Mouse (Mus musculus) spleen, postnatal 14 days (tissue): Measurements from ENCODE around the gene Efna4.

Experiments used
- DNase-seq, 2 experiments: peaks; one replicate each; pipeline ENCODE4 v3.0.0; 2021 to 2022; ENCODE audit warnings: low spot score in 2 of 2

Gene Efna4

DNA sequence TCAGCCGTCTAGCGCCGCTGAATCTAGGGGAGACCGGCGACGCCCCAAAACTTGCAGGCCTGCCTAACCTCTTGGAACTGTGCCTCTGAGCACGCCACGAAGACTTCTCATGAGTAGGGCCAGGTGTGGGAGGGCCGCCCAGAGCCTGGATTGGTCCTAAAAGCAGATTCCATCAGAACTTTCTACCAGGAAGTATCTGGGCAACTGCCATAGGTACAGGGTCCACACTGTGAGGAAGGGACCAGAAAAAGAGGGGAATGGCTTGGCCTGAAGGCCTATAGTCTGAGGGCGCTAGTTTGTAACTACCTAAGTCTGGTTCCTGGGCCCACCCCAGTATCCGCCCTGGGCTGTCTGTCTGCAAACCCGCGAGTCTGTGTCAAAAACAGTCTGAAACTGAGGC, 6.3 kb downstream of the Efna4 start:
- DNase-seq: no peak

- no peak for DNase-seq
Observed at GRCm38 (mm10) chr3:89330948-89331347, 6.9 kb downstream of the Efna4 start.

DNA sequence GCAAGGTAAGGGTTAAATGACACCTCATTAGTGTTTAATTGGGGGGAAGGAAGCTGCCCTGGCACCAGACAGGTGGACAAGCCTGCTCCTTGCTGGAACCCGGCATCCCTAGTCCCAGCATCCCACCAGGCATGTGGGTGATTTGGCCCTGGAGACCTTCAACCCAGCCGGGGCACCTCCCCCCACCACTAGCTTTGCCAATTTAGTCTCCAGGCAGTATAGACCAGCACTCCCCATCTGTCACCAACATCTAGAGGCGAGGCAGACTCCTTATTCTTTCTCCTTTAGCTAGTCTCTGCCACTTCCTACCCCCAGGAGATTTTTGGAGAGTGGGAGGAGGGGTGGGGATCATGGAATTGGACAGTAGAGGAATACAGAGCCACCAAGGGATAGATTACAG, 7.5 kb downstream of the Efna4 start:
- no peak for DNase-seq

DNA sequence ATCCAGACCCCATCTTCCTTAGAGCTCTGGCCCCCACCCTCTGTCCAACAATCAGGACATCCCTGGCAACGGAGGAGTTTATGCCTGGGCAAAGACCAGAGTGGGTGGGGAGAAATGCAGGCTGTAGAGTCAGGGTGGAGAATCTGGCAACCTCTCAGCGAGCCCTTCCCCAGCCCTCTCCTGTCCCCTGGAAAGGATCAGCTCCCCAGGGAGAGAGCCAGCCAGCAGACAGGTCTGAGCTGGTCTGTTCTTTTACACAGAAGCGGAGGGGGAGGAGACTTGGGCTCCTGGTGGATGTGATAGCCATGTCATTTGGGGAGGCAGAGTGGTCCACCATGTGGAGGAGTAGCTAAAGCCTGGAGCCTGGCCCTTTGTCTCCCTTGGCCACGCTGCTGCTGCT, 9.2 kb downstream of the Efna4 start:
- no peak for DNase-seq

GRCm38 (mm10) chr3:89327371-89327870, 10.4 kb downstream of the Efna4 start:
- no peak for DNase-seq

- no peak for DNase-seq
Observed at GRCm38 (mm10) chr3:89325882-89326281, 11.9 kb downstream of the Efna4 start.

- peak in 1 of 2 experiments; percentile 22 for DNase-seq
Observed at GRCm38 (mm10) chr3:89322514-89323165, 15.2 kb downstream of the Efna4 start, which contains the start of gene Efna3. Efna3 (minus strand) TSS chr3:89322965.

DNA sequence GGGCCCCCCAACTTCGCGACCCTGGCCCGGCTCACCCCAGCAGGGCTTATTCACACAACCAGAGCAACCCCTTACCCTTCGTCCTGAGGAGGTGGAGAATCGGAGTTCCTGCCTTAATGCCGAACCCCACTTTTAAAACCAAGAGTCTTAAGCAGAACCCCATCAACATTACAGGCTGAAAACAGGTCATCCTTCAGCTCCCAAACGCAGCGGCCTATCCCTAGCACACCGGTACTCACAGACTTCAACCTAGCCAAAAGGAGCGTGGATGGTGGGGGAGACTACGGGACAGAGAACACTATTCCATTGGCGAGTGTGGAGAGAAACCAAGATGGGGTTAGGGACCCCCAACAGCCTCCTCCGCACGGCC, 15.7 kb downstream of the Efna4 start:
- DNase-seq: no peak

GRCm38 (mm10) chr3:89321183-89322130, 16.4 kb downstream of the Efna4 start:
- no peak for DNase-seq

DNA sequence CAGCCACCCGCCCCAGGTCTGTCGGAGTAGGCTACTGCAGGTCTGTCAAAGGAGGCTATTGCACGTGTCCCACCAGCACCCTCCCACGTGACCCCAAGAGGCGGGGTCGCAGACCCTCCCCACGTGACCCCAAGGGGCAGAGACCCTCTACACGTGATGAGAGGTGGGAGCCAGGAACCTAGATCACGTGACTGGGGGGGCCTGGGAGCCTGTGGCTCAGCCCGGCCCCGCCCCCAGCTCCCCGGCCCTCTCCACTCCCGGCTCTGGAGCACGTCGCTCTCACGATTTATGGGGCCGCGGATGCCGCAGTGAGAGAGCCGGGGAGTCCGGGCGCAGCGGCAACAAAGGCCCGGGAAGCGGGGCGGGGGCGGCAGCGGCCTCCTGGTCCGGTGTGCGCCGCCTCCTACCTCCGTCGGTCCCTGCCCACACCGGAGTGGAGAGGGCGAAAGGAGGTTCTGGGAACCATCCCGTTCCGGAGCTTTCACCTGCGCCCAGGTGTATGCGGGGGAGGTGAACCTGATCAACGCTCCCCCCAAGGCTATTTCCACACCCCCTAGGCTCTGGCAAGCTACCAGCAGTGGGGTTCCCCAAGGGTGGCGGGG, 17.1 kb downstream of the Efna4 start:
- DNase-seq: no peak

GRCm38 (mm10) chr3:89319591-89320350, 18.1 kb downstream of the Efna4 start:
- no peak for DNase-seq

- no peak for DNase-seq
Observed at GRCm38 (mm10) chr3:89318971-89319590, 18.7 kb downstream of the Efna4 start.

- DNase-seq: no peak
Observed at GRCm38 (mm10) chr3:89318316-89318715, 19.5 kb downstream of the Efna4 start.

GRCm38 (mm10) chr3:89317246-89317645, 20.6 kb downstream of the Efna4 start:
- no peak for DNase-seq

- peak; percentile 51 to 66 for DNase-seq
Observed at GRCm38 (mm10) chr3:89316833-89317232, 21.0 kb downstream of the Efna4 start.

GRCm38 (mm10) chr3:89315930-89316831, 21.6 kb downstream of the Efna4 start:
- DNase-seq: no peak

GRCm38 (mm10) chr3:89315195-89315929, 22.5 kb downstream of the Efna4 start:
- peak in 1 of 2 experiments; percentile 65 for DNase-seq

GRCm38 (mm10) chr3:89314791-89315190, 23.0 kb downstream of the Efna4 start:
- DNase-seq: no peak

DNA sequence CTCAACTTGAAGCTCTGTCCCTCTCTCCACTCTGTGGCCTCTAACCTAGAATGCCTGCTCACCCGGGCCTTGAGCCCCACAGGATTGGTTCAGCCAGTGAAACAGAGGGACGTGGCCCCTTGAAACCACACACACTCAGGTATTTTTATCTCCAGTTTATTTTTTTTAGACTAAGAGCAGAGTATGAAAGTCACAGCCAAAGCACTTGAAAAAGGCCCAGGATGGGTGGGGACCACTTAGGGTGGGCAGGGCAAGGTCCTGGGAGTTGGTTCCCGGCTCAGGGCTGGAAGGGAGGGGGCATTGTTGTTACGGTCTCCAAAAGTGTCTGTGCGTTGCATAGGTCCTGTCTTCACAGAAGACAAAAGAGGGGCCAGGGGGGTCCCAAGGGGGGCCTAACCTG, 23.5 kb downstream of the Efna4 start:
- DNase-seq: no peak
